Mouse (Mus musculus): Measurements from ENCODE around the gene Add3. TPM values are rescaled to one million over a fixed set of nuclear protein-coding genes. Genes with fewer than 3 reads are reported as not detected.
A peak's percentile ranks its signal among the peaks of the same experiment; 100 is the strongest.

Gene Add3
- total RNA-seq, 2 experiments from 2014 or later = 80.6 to 86.6 TPM

DNA sequence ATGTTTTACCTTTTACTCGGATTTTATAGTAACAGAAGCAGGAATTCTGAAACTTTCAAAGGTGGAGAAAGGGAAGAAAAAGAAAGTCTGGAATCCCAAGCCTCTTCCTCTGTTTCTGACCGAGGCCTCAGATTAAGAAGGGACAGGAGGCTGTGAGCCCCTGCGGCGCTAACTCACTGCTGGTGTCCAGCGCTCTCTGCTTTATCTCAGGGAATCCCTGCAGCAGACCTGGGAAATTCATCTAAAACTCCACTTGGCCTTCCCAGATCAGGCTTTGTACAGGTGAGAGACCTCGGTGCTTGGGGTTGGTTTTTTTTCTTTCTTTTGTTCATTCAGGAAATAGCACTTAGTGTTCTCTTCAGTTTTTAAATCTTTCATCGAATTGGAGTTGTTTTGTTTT is 19.1 kb downstream of the Add3 start:
- intact Hi-C loops (cut with DNase I) = no loop called here
- no peak for DNase-seq (ENCODE audit: low spot score in 2 of 2)

DNA sequence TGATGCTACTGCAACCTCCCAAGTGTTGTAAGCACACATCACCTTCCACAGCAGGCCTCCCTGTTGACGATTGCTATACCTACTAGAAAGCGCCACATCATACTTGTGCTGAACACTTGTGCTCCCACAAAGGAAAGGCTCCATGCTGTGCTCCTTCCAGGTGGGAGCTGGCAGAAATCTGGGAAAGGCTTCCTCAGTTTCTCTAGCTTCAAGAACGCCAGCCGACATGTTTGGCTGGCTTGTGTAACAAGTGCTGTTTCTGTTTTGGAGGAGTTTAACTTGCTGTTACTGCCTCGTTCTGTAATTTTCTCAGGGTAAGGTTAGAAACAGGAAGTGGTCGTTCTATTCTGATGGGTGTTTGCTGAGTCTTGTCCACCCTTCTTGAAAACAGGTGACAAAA is 22.7 kb downstream of the Add3 start:
- no peak for DNase-seq (ENCODE audit: low spot score in 2 of 2)
- intact Hi-C loops (cut with DNase I) = no loop called here

DNA sequence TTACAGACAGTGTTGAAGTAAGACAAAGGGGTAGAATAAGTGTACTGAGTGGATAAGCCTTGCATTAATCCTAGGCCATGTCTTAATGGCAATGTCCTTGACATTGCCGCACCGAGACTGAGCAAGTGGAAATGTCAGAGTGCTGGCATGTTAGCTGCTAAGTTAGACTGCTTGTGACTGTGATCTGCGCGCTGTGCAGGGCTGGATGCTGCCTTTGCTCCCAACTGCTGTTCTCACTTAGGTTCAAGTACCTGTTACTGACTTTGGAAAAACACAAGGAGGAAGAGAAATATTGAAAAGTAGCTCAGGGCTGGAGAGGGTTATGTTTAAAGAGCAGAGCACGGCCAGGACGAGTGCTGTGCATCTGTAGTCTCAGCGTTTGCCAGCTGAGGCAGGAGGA is 24.4 kb downstream of the Add3 start:
- DNase-seq (ENCODE audit: low spot score in 2 of 2) = no peak
- intact Hi-C loops (cut with DNase I) = no loop called here

DNA sequence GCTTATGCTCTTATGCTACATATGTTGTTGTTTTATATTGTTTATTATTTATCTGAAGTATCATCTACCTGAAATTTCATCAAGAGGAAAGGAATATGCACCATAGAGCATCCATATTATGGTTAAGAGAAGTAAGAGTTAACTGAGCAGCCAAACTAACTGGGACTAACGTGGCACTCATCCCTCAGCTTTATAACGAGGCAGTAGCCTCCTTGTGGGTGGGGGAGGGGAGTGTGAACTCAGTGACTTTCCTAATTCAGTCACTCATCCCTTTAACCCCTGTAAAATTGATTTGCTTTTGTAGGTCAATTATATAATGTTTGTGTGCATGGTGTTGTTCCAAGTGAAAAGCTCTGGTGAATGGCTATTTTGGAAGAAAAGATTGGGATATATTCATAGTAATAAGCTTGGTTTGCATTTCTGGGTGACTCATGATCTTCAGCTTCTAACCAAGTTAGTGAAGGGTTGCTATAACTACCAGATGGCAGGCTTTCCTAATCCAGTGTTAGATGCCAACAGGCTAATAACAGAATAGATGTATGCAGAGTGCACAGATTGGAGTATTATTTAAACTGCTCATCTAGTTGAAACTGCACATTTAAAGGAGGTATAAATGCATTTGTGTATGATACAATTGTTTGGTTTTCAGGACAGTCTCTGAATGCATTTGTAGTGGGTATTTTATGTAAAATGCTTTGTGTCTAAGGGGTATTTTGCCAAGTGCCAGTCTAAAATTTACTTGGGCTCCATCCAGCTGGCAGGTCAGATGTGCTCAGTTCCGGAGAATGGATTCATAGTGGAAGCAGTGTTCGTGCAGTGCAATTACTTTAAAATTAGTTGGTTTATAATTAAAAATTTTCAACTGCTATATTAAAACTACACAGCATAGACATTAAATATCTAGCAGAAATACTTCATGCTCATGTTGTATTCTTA is 25.3 kb downstream of the Add3 start:
- DNase-seq (ENCODE audit: low spot score in 2 of 2) = peak; percentile 48 to 82
- intact Hi-C loops (cut with DNase I) = no loop called here

DNA sequence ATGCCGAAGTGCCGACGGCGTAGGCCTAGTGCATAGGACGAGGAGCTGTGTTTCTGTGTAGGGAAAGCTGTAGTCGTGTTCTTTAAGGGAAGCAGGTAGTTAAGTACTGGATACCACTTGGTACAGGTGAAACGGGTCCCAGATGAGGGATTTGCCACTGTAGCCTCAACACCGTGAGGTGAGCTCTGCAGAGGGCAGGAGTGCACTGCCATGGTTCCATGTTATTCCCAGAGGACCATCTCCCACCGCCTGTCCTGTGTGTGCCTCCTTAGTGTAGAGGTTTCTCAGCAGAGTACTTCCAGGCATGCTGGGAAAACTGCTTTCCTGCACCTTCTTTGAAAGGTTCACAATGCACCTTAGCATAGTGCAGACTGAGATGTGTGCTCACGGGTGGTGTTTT is 26.1 kb downstream of the Add3 start:
- peak in 1 of 2 experiments; percentile 20 for DNase-seq (ENCODE audit: low spot score in 2 of 2)

DNA sequence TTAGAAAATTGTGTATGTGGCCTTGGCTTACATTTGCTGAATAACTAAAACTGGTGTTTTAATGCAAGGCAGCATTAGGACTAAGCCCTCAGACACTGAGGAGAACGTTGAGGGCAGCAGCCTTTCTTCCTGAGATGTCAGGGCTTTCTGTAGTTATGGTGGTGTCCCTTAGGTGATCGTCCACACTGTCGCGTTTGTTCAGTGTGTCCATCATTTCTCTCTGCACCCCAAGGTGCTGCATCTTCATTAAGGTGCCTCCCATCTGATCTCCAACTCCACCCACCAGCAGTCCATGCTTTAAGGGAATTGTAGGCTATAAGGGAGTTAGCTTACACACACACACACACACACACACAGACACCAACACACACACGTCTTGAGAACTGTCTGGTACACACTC is 28.3 kb downstream of the Add3 start:
- DNase-seq (ENCODE audit: low spot score in 2 of 2) = no peak
- intact Hi-C loops (cut with DNase I) = no loop called here

More for the DNA sequence above, 26.1 kb downstream of the Add3 start:
- intact Hi-C loops (cut with DNase I) = no loop called here

DNA sequence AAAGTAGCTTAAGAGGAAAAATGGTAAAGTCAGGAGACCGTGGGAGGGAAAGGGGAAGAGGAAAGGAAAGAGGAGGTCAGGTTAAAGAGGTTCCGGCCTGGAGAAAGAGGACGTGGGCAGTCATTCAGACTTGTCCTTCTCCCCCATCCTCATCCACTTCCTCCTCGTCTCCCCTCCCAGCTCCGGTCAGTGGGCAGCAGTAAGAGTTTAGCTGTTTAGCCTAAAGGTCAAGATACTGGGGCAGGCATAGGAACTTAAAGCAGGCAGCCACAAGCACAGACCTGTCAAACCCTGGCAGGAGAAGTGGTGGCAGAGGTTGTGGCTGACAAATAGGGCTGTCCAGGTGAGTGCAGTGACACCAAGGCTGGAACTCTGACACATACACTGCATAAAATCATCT is 30.4 kb downstream of the Add3 start:
- no peak for DNase-seq (ENCODE audit: low spot score in 2 of 2)
- intact Hi-C loops (cut with DNase I) = no loop called here

DNA sequence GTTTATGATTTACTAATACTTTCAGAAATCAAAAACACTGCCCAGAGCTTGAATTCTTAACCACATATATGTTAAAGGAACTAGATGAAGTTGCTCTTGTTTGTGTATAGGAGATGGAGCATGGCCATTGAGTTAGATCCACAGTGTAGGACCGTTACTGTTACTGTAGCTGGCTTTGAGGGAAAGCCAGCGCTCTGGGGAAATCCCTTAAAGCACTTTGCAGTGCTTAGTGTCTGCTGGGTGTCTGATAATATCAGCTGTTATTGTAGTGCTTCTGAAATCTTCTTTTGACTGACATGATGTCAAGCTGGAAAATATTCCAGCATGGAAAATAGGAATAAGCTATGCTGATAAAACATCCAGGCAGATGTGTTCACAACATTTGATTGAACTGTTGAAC is 33.8 kb downstream of the Add3 start:
- no peak for DNase-seq (ENCODE audit: low spot score in 2 of 2)
- intact Hi-C loops (cut with DNase I) = no loop called here

DNA sequence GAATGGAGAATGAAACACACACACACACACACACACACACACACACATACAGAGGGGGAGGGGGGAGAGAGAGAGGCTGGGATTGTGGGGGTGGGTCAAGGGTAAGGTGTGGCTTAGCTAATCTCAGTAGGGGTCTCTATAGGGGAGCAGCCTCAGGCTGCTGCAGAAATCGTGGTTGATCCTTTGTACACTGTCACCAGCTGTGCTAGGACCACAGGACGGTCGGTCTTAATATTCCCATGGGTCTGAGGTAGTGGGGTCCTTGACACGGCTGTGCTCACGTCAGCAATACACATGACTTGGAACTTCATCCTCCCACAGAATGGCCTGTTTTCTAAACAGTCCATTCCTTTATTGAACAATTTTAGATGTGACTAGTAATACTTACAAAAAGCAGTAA is 35.3 kb downstream of the Add3 start:
- intact Hi-C loops (cut with DNase I) = no loop called here
- no peak for DNase-seq (ENCODE audit: low spot score in 2 of 2)

DNA sequence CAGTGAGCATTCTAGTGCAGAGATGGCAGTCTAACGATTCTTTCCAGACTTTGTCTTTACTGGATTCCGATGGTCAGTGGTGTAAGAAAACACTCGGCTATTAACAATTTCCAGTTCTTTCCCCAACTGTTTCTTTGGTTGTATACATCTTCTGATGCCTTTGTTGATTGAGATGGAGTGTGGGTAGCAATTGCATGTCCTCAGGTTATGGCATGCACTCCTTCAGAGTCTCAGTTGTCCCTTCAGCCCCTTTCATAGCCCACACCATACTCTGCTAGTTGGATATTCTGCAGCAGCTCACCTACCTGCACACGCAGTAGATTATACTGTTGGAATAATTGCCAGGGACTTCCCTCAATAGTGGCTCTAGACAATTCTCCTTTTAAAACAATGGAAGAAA is 36.3 kb downstream of the Add3 start:
- intact Hi-C loops (cut with DNase I) = no loop called here
- no peak for DNase-seq (ENCODE audit: low spot score in 2 of 2)

DNA sequence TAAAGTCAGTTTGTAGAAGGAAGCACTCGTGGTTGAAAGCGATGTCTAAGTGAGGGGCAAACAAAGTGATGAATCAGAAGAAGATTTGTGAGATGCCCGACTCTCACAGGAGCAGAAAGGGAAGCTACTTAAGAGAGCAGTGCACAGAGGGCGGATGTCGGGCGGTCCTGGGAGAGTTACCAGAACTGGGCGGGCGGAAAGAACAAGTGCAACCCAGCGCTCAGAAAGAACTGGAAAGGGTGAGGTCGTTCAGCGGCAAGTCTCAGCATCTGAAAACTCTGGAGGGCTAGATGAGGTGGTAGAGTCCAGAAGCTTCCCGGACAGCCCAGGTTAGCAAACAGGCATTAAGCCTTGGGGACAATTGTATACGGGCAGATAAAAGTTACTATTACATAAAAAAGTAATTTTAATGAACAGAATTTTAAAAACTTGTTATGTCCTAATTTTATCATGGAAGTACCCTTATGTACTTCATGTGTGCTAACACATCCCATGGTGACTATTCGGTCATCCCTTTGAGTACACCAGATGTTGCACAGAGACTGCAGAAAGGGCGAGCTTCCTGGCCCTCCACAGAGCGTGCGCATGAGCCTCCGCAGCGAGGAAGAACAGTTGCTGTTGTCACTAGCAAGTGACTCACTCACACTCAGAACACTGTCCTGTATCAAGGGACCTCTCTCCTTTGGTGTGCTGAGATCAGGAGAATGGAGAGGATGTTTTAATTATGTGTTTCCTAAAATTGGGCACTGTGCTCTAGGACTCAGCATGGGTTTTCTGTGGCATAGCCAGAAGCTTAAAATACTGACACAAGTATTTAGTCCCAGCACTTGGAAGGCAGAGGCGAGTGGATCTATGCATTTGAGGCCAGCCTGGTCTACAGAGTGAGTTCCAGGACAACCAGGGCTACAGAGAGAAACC is 38.6 kb downstream of the Add3 start:
- intact Hi-C loops (cut with DNase I) = no loop called here
- DNase-seq (ENCODE audit: low spot score in 2 of 2) = no peak

DNA sequence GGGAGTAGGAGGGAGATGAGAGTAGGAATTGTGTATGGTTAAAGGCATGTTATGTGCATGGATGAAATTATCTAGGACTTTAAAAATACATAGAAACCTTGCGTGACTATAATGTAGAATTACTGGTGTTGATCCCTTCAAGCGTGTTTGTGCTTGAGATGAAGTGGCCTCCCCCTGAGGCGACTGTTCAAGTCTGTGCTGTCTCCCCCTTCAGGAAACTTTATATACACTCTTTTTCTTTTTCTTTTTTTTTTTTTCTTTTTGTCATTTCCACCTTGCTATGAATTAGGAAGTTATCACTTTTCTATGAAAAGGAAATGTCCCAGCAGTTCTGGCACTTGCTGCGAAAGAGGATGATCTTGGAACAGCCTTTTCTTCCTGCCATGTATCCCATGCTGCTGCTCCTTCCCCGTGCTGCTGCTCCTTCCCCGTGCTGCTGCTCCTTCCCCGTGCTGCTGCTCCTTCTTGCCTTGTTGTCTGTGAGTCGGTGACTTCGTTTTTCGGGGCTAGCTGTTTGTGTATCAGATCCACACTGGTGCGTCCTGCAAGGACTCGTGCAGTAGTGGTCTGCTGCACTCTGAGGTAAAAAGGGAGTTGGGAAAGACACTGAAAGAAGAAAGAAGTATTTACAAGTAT is 40.0 kb downstream of the Add3 start:
- DNase-seq (ENCODE audit: low spot score in 2 of 2) = no peak
- intact Hi-C loops (cut with DNase I) = no loop called here

DNA sequence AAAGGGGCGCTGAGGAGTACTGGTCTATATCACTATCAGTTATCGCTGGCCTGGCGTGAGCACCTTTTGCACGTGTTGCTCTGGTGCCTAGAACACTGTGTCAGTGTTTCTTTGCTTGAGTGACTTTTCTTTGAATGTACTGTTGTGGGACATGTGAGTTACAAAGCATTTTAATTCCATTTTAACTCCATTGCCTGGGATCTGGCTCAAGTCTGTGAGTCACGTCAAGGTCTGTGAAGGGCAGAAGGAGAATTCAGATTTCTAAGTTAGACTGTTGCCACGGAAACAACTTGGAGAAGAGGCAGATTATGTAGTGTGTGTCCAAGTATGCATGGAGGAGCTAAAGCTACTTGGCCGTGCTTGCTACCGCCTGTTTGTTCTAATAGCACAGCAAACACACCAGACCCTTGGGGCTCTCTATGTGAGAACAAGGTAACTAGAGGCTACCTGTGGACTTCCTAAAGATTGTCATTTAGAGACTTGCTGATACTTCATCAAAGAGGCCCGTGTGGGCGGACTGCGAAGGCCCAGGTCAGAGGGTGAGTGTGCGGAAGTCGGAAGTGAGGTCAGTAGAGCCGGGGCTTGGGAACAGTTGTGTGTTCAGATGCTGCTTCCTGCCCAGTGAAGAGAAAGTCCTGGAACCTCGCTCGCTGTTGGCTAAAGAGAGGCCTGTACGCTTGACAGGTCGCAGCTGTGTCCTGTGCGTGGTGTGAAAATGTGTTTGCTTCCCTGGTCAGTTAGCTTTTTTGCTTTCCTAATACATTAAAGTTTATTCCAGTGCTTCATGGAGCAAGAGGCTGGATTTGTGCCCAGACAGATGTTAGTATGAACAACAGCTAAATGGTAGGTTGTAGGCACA is 41.0 kb downstream of the Add3 start:
- intact Hi-C loops (cut with DNase I) = no loop called here
- DNase-seq (ENCODE audit: low spot score in 2 of 2) = peak in 1 of 2 experiments; percentile 62

DNA sequence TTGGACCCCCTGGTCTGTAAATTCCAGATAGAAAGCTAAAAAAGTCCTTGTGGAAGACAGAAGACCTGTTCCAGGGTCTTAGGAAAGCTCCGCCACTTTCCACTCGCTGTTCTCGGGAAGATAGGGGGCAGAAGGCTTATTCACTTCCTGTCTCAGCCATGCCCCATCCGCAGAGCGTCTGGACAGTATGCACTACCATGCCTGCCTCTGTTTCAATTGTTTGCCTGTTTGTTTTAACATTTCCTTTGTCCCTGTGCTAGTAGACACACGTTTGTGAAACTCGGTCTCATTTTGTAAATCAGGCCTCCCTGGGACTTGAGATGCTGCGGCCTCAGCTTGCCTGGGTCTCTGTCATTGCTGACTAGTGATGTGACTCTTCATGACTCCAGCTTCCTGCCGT is 43.4 kb downstream of the Add3 start:
- no peak for DNase-seq (ENCODE audit: low spot score in 2 of 2)
- intact Hi-C loops (cut with DNase I) = no loop called here

DNA sequence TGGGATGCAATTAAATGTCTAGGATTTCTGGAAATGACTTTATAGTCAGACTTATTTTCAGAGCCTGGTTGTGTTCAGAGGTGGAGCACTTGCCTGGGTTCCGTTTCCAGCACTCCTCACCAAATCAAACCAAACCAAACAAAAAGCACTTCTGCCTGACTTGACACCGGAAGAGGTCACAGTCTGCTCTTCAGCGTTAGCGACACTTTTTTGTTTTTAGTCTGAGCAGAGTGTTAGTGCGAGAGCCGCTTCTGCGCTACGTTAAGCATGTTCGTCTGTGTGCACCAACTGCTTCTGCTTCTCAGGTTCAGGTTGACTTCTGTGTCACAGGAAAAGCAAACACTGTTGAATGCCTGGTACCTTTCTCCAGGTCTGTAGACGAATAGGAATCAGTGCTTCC is 44.0 kb downstream of the Add3 start:
- intact Hi-C loops (cut with DNase I) = no loop called here
- no peak for DNase-seq (ENCODE audit: low spot score in 2 of 2)

DNA sequence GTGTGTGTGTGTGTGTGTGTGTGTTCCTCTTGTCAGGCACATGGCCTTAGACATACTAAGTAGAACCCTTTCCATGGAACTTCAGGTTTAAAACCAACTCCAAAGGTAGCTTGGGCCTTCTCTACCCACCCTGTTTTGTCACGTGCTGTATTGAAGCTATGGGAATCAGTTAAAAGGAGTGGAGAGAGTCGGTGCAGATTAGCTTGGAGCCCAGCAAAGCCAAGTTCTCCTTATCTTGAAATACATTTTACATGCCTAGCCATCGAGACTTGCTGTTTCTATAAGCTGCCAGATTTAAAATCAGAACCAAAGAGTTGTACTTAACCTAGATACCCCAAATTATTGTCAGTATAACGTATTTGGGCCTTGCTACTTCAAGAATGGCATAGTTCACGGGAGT is 44.7 kb downstream of the Add3 start:
- intact Hi-C loops (cut with DNase I) = loop anchor here (5.0 kb wide), 1 partner anchor 43 kb away; the partner anchor contains the start of gene Add3

DNA sequence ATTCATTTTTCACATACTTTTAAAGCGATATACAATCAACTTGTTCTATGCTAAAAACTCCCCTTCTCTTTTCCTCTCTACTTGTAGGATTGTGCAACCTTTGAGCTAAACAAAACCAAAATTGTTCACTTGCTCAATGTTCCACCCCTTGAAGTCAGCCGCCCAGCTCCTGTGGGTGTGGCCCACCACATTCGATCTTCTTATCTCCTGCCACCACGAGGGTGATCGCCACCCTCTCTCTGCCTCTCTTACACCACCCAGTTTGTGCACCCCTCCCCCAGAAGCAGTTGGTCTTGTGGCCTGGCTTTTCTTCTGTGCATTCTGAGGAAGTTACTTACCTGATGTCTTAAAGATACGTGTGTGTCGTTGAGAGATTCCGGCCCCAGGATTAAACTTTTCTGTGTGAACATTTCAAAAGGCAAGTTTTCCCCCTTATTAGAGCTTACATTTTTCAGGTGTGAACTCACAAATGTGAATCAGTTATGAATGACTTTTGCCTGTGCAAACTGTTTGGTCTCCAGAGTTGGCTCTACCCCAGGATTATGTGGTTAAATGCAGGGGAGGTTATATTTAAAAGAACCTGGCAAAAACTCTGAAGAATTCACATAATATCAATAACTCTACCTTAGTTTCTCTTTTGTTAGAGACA is 45.4 kb downstream of the Add3 start:
- intact Hi-C loops (cut with DNase I) = loop anchor here (5.0 kb wide), 1 partner anchor 43 kb away; the partner anchor contains the start of gene Add3
- DNase-seq (ENCODE audit: low spot score in 2 of 2) = no peak

More for the DNA sequence above, 44.7 kb downstream of the Add3 start:
- no peak for DNase-seq (ENCODE audit: low spot score in 2 of 2)

DNA sequence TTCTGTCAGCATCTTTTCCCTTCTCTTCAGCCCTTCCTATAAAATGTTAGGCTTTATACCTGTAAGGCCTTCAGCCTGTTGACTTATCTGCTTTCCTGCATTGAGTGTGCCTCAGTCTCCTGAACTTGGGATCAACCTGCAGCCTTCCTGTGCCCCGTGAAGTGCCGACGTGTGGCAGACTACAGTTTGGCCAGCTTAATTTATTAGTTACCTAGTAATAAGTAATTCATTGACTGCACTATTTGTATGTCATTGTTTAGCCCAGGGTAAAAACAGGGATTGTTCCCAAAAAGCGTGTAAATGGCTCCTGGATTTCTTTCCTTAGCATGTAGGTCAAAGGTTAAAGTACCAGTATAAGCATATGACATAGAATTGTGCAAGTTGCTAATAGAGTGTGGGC is 46.2 kb downstream of the Add3 start:
- intact Hi-C loops (cut with DNase I) = loop anchor here (5.0 kb wide), 1 partner anchor 44 kb away; the partner anchor contains the start of gene Add3
- no peak for DNase-seq (ENCODE audit: low spot score in 2 of 2)
